Mouse (Mus musculus) midbrain, embryonic 10.5 days (tissue): ENCODE measurements around the gene Slc16a10. TPM values are rescaled to one million over a fixed set of nuclear protein-coding genes. Genes with fewer than 3 reads are reported as not detected.
A peak's percentile ranks its signal among the peaks of the same experiment; 100 is the strongest.

Experiments
- DNase-seq: peaks from one replicate; pipeline ENCODE4 v3.0.0-alpha.2; 2017; ENCODE audit warnings: low spot score
- H3K27ac ChIP-seq: fragments of 300-500 bp; sonication (generic); replicated peaks from 2 replicates; pipeline ENCODE4 v1.5.1; 2016; ENCODE audit warnings: mild to moderate bottlenecking
- H3K27me3 ChIP-seq: fragments of 300-500 bp; sonication (generic); 2 replicates; pipeline ENCODE4 v1.6.1; 2016; ENCODE audit warnings: low read depth, mild to moderate bottlenecking; ENCODE audit not compliant: poor library complexity, severe bottlenecking
- H3K36me3 ChIP-seq: fragments of 300-500 bp; sonication (generic); 2 replicates; pipeline ENCODE4 v1.6.1; 2016; ENCODE audit warnings: mild to moderate bottlenecking, moderate library complexity
- H3K4me1 ChIP-seq: fragments of 300-500 bp; sonication (generic); 2 replicates; pipeline ENCODE4 v1.6.1; 2016
- H3K4me3 ChIP-seq: fragments of 300-500 bp; sonication (generic); 2 replicates; pipeline ENCODE4 v1.5.1; 2016; ENCODE audit warnings: mild to moderate bottlenecking, moderate library complexity
- H3K9me3 ChIP-seq: fragments of 300-500 bp; sonication (generic); replicated peaks from 2 replicates; pipeline ENCODE4 v1.6.1; 2016; ENCODE audit warnings: mild to moderate bottlenecking
- WGBS: fragments of 180-500 bp; shearing (Covaris S2); methylation state at CpG from one replicate; pipeline ENCODE4 v1.1.7; 2016; 5-methylcytosine and 5-hydroxymethylcytosine counted together
- polyA plus RNA-seq: library from polyadenylated mRNA; unstranded; fragments of >200 nt; fragmentation: Nextera tagmentation; extraction: Ambion mirVana; gene quantifications from 2 replicates; pipeline ENCODE4 v1.2.1, GENCODE M21; 2016

Slc16a10 gene
- polyA plus RNA-seq, 1 experiment from 2014 or later: 6.4 TPM

DNA sequence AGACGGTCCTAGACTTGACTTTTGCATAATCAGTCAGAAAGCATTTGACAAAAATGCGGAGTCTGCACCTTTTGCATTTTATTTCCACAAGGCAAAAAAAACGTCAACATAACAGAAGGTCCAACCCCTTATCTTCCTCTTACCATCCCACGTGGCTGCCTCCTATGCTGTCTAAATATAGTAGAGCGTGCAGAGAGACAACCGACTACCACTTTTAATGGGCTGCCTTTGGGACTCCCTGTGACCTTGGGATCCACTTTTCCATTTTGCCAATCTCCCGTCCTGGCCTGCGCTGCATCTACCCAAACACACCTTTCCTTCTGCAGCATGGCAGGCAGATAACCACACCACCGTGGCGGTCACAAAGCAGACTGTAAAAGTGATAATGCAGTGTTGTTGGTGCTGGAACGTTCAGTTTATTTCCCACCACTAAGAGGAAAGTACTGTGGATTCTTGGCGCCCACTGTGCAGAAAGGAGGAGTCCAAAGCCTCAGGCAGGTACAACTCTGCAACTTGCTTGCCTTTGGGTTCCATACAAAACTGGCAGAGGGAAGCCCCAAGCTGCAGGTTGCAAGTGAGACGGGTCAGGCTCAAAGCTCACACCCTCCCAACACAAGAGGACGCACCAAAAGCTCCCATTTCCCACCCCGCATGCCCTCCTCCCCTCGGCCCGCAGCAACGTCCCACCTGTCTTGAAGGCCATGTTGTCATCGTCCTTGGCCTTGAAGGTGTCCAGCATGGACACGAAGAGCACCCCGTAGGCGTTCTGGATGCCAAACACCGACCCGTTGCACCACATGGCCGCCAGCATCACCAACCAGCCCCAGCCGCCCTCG is 824 bp downstream of the Slc16a10 start:
- DNase-seq: peak; percentile 13
- WGBS: 27% methylated on average over 27 of the region's 27 CpGs
- Histone ChIP-seq H3K4me3 (peak overlapping the region; percentile 74), H3K4me1 (peaks cover 15% of the 10 kb centered on the region), H3K27ac (peak overlapping the region; percentile 85), H3K36me3 (no peaks in the 10 kb centered on the region), H3K9me3 (no peaks in the 10 kb centered on the region), H3K27me3 (peaks cover 30% of the 10 kb centered on the region)

DNA sequence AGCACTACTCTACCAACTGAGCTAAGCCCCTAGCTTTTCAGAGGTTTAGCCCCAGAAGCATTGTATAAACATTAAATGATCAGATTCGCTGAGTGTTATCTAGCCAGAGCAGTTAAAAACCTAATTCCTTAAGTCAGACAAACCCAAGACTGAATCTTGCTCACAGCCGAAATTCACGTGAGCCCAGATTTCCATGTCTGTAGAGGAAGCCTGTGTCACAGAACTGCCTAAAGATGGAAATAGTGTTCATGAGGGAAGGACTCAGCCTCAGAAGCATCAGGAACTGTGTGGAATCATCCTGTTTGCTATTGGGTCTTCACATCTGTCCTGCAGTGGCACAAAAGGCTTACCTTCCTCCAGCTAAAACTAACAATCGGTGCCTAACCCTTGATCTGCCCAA is 2.4 kb downstream of the Slc16a10 start:
- H3K36me3 ChIP-seq: no peaks in the 10 kb centered on the region
- no peak overlapping the region for H3K4me3 ChIP-seq
- DNase-seq: no peak
- 90% methylated on average over 4 of the region's 4 CpGs for WGBS
- no peaks in the 10 kb centered on the region for H3K9me3 ChIP-seq
- H3K4me1 ChIP-seq: peaks cover 15% of the 10 kb centered on the region
- H3K27ac ChIP-seq: no peak overlapping the region
- H3K27me3 ChIP-seq: peaks cover 30% of the 10 kb centered on the region

DNA sequence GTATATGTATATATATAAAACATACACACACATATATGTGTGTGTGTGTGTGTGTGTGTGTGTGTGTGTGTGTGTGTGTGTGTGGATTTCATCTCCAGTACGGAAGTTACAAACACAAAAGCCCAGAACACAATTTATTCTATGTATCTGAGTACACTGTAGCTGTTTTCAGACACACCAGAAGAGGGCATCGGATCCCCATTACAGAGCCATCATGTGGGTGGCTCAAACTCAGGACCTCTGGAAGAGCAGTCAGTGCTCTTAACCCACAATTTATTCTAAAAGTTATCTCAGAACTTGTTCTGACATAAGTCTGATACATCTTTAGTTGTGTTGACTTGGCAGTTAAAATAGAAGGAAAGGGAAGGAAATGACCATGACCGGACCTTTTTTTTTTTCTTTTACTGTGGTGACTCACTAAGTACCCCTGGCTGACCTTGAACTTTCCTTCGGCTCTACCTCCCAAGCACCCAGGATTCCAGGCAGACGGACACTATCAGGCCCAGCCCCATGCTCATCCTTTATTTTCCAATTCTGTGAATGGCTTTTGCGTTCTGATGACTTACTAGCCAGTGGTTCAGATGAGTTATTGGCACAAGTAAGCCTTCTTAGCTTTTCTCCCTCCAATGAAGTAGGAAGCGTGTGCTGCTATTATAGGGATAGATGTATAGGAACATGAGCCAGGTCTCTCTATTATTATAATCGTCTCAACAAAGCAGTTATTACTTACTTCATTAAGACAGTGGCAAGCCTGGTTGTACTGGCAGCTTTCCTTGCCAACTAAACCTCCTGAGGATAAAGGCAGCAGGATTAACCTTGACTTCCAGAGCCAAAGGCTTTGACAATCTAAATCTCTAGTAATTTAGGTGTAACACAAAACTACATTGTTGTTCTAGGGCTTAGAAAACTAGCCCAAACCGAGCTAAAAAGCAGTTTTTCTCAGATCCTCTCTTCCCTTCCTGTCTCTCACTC is 6.0 kb downstream of the Slc16a10 start:
- Histone ChIP-seq H3K4me1 (peaks cover 2% of the 10 kb centered on the region; the same call in 1 of the 2 replicates), H3K9me3 (no peaks in the 10 kb centered on the region), H3K4me3 (no peak overlapping the region), H3K36me3 (no peaks in the 10 kb centered on the region), H3K27ac (no peak overlapping the region), H3K27me3 (peaks cover 19% of the 10 kb centered on the region)
- 87% methylated on average over 9 of the region's 9 CpGs for WGBS
- DNase-seq: no peak

DNA sequence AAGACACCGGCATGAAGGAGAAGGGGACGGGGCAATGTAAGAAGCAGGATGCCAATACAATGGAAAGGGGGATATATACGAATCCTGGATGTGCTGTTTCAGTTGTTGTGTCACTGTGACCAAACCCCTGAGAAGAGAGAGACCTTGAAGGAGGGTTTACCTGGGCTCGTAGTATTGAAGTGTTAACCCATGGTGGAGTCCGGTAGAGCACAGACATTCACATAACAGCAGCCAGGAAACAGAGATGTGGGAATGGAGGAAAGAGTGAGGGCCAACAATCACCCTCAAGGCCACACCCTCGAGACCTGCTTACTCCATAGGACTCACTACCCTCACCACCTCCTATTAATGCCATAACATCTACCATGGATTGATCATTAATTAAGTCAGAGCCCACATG is 7.2 kb downstream of the Slc16a10 start:
- WGBS: 87% methylated on average over 6 of the region's 6 CpGs
- no peaks in the 10 kb centered on the region for H3K36me3 ChIP-seq
- H3K27me3 ChIP-seq: peaks cover 7% of the 10 kb centered on the region
- no peaks in the 10 kb centered on the region for H3K9me3 ChIP-seq
- no peak overlapping the region for H3K4me3 ChIP-seq
- H3K27ac ChIP-seq: no peak overlapping the region
- H3K4me1 ChIP-seq: no peaks in the 10 kb centered on the region
- no peak for DNase-seq

DNA sequence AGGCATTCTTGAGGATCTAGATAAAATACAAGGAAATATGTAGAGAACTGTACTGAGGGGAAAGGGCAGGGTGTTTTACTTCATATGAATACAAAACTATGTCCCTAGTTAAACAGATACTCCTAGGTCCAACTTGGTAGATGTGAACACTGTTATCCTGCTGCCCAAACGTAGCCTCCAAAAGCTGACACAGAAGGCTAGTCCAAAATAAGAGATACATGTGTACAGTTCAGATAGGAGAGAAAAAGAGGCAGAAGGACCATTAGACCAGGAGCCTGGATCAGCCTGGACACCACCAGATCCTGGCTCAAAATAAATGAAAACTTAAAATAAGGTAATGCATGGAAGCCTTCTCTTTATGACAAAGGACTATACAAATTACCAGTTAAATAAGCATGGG is 8.4 kb downstream of the Slc16a10 start:
- DNase-seq: no peak
- H3K4me3 ChIP-seq: no peak overlapping the region
- no peaks in the 10 kb centered on the region for H3K4me1 ChIP-seq
- no peak overlapping the region for H3K27ac ChIP-seq
- 0 out of 2 replicates have a peak, but pooled peaks cover 4% of the 10 kb centered on the region for H3K27me3 ChIP-seq
- no peaks in the 10 kb centered on the region for H3K36me3 ChIP-seq
- H3K9me3 ChIP-seq: no peaks in the 10 kb centered on the region
- 85% methylated on average over 1 of the region's 1 CpGs for WGBS

DNA sequence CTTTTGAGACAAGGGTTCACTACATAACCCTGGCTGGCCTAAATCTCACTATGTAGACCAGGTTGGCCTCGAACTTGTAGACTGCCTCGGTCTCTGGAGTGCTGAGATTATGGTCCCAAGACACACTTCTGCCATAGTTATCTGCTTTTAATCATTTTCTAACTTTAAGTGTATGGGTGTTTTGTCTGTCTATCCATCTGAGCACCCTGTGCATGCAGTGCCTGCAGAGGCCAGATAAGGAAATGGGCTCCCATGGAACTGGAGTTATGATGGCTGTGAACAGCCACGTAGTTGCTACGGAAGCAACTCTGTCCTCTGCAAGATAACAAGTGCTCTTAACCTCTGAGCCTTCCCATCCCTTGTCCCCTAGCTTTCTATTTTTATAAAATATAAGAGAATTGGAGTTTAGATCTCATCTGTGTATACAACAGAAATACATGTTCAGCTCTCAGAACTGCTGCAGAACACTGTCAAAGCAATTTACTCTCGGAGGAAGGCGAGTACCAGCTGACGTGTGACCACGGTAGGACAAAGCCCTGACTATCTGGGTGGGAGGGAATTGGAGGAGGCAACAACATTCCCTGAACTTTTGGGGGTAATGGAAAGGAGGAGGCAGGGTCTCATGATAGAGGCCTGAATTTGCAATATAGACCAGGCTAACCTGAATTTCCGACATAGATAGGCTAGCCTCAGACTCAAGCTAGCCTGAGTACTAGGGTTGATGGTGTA is 10.2 kb downstream of the Slc16a10 start:
- Histone ChIP-seq H3K4me1 (no peaks in the 10 kb centered on the region), H3K9me3 (no peaks in the 10 kb centered on the region), H3K27me3 (no peaks in the 10 kb centered on the region), H3K4me3 (no peak overlapping the region), H3K36me3 (no peaks in the 10 kb centered on the region), H3K27ac (no peak overlapping the region)
- no peak for DNase-seq
- WGBS: 94% methylated on average over 9 of the region's 9 CpGs

DNA sequence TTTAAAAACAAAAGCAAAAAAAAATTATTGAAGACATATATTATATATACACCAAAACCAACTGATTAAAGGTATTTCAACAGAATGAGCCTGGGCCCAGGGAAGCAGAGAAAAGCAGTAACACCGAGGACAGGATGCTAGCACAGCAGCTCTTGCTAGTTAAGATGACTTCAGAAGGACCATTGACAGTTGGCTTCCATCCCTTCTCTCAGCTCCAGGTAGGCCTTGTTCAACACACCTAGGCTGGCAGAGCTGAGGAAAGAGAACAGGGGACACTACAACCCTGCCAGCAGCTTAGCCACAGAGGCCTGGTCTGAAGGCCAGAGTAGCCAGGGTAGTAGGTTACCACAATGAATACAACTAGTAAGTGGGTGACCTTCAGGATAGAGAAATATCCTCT is 11.9 kb downstream of the Slc16a10 start:
- Histone ChIP-seq H3K9me3 (no peaks in the 10 kb centered on the region), H3K4me3 (no peak overlapping the region), H3K27ac (no peak overlapping the region), H3K4me1 (no peaks in the 10 kb centered on the region), H3K36me3 (no peaks in the 10 kb centered on the region), H3K27me3 (peaks cover 4% of the 10 kb centered on the region; the same call in 1 of the 2 replicates)
- 89% methylated on average over 1 of the region's 1 CpGs for WGBS
- no peak for DNase-seq

DNA sequence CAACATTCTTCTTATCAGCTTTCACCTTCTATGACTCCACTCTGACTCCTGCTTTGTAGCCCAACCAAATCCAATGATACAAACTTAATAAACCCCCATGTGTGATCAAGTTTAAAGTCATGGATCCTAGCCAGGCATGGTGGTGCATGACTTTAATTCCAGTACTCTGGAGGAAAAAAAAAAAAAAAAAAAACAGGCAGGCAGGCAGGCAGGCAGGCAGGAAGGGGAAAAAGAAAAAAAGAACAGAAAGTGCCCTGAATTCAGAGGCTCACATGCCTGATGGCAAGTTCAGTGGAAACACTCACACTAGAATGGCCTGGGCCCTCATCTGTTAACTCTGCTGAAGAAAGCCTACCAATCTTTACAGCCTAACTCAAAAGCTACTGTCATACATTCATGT is 12.9 kb downstream of the Slc16a10 start:
- H3K27me3 ChIP-seq: peaks cover 4% of the 10 kb centered on the region; the same call in 1 of the 2 replicates
- DNase-seq: no peak
- no peaks in the 10 kb centered on the region for H3K9me3 ChIP-seq
- H3K4me3 ChIP-seq: no peak overlapping the region
- no peak overlapping the region for H3K27ac ChIP-seq
- no peaks in the 10 kb centered on the region for H3K36me3 ChIP-seq
- H3K4me1 ChIP-seq: no peaks in the 10 kb centered on the region

DNA sequence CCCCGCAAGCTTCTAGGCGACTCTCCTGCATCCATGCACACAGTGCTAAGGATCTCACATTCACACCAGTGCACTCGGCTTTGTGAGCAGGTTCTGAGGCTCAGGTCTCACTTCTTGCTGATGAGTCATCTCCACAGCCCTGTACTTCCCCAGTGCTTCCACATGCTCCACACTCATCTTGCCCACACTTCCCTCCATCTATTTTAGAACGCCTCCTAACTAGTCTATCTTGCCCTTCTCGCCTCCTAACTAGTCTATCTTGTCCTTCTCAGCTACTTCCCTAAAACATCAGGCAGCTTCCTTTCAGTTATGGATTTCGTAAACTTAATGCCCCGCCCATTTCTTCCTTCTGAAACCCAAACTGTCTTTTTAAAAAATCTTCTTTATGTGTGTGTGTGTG is 13.6 kb downstream of the Slc16a10 start:
- Histone ChIP-seq H3K9me3 (no peaks in the 10 kb centered on the region), H3K4me1 (0 out of 2 replicates have a peak, but pooled peaks cover under 1% of the 10 kb centered on the region), H3K4me3 (no peak overlapping the region), H3K27me3 (peaks cover 4% of the 10 kb centered on the region; the same call in 1 of the 2 replicates), H3K36me3 (no peaks in the 10 kb centered on the region), H3K27ac (no peak overlapping the region)
- no peak for DNase-seq
- WGBS: 87% methylated on average over 7 of the region's 7 CpGs

DNA sequence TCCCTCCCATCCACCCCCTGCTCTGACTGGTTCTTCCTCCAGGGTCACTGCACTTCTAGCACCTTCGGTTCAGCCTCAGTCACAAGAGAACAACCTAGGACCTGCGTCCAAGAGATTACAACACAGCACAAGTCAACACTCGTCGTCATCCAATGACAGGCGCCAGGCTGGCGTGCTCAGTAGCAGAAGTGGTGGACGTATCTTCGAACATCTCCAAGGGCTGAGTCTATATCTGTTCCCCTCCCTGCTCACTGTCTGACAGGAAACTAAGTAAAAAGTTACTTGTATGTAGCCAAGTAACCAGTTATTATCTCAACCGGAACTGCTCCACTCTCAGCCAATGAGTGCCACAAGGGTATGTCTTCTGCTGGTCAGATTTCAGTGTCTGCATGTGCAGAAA is 16.9 kb downstream of the Slc16a10 start:
- H3K4me3 ChIP-seq: no peak overlapping the region
- 84% methylated on average over 9 of the region's 9 CpGs for WGBS
- 0 out of 2 replicates have a peak, but pooled peaks cover 5% of the 10 kb centered on the region for H3K4me1 ChIP-seq
- no peaks in the 10 kb centered on the region for H3K9me3 ChIP-seq
- H3K36me3 ChIP-seq: no peaks in the 10 kb centered on the region
- H3K27ac ChIP-seq: no peak overlapping the region
- peaks cover 22% of the 10 kb centered on the region for H3K27me3 ChIP-seq
- no peak for DNase-seq

DNA sequence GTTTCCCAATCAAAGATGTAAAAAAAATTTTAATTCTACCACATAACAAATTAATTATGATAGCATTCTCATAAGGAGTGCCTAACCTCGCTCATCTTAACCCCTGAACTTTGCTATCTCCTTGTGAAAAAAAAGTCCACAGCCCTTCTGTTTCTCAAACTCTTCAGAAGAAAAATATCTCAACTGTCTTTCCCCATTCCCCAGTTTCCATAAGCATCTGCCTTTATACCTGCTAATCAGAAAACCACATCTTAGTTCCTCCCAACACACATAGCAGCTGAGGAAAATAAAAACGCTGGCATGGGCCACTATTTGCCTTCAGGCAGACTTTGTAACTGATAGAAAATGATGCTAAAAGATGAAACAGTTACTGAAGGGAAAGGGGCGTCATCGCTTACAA is 17.5 kb downstream of the Slc16a10 start:
- H3K4me1 ChIP-seq: 0 out of 2 replicates have a peak, but pooled peaks cover 5% of the 10 kb centered on the region
- no peak overlapping the region for H3K27ac ChIP-seq
- H3K4me3 ChIP-seq: no peak overlapping the region
- no peaks in the 10 kb centered on the region for H3K9me3 ChIP-seq
- peaks cover 22% of the 10 kb centered on the region for H3K27me3 ChIP-seq
- H3K36me3 ChIP-seq: no peaks in the 10 kb centered on the region
- no peak for DNase-seq
- 80% methylated on average over 4 of the region's 4 CpGs for WGBS

DNA sequence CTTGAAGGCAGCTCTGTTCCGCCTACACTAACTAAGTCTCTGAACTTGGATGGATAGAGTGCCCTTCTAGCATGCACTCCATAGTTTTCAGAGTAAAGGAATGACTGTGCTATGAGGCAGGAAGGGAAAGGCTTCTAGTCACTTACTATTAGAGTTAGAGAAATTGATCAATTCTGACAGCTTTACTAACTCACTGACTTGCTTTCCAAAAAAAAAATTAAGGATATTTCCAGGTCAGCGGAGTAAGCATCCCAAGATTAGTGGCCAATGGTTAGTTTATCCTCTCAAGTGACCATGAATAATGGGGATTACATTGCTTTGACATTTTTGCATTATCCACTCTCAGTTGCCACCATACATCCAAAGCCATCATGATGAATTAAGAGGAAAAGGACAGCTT is 18.0 kb downstream of the Slc16a10 start:
- Histone ChIP-seq H3K27ac (no peak overlapping the region), H3K9me3 (no peaks in the 10 kb centered on the region), H3K4me1 (0 out of 2 replicates have a peak, but pooled peaks cover 5% of the 10 kb centered on the region), H3K4me3 (no peak overlapping the region), H3K27me3 (peaks cover 22% of the 10 kb centered on the region), H3K36me3 (no peaks in the 10 kb centered on the region)
- WGBS: 69% methylated on average over 2 of the region's 2 CpGs
- no peak for DNase-seq
